Mouse (Mus musculus): ENCODE results near the gene Arhgef5.

The Arhgef5 gene

DNA sequence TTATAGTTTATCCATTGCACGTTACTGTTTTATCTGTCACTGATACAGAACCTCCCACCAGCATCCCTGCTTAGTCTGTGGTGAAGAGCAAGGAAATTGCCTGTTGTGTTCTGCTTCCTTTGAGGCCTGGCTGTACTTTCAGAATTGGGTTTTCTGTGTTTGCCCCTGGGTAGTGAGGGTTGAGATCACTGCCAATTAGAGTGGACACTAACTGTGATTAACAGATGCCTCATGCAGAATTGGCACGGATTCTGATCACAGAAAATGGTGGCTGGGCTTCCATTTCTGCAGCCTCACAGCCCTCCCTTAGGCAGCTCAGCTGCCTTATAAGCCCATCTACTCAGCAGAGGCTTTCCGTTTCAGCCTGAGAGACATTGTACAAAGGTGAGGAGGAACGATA is 68.1 kb downstream of the Arhgef5 start:
- no peak for DNase-seq (ENCODE audit: low spot score)

DNA sequence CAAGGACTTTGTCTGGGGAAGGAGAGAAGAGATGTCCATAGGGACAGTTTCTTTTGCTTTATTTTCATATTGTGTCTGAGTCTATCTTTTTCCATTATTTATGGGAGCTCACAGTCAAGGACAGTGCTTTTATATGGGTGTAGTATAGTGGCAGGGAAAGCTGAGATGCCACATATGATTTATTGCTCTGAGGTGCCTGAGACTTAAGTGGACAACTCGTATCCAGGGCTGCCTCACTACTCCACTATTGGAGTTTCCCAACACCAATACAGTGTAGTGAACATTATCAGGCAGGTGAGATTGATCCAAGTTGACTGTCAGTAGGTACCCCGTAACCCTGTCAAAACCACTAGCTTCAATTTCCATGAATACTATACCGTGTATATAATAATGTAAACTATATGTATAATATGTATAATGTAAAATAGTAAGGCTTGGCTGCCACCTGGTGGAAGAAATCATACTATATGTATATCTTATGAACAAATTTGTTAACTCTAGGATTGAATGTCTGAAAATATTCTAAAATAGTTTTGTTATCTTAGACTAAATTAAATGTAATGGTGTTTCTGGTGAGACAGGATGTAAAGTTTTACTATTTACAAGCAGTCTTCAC is 70.3 kb downstream of the Arhgef5 start:
- DNase-seq (ENCODE audit: low spot score) = no peak

DNA sequence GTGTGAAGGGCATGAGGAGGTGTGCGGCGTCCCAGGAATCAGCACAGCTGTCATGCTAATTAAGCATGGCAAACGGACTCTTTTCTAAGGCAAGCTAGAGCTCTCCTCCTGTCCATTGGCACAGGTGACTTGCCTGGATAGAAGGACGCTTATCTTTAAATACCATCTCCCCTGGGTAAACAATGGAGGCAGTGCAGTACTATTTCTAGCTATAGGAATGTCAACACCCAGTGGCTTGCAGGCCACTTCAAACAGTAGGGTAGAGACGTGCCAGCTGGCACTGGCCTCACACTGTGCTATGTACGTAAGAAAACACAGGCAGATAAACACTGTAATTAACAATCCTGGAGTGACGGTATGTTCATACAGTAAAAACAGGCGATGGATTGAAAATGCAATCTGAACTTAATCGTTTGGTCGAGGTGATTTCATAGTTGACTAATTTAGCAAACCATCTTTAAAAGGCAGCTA is 72.1 kb downstream of the Arhgef5 start:
- no peak for DNase-seq (ENCODE audit: low spot score)

DNA sequence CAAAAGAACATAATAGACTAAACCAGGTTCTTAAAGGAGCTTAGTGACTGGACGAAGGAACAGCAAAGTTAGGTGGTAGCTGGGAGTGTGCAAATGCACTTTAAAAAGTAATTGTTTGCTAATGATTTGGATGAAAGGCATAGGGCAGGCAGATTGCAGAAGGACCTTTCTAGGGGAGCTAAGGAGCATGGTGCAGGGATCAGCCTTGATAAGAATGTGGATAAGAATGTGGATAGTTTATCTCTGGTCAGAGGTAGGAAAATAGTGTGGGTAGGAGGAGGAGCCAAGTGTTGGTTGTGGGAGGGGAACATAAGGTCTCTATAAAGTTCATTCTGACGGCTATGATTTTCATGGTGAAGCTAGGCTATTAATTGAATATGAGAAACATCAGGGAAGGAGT is 73.4 kb downstream of the Arhgef5 start:
- DNase-seq (ENCODE audit: low spot score) = no peak

Data from embryo, embryonic 10 days (tissue).